Mouse (Mus musculus) kidney, embryonic 16.5 days (tissue): Measurements from ENCODE around the gene Syngr3. TPM values are rescaled to one million over a fixed set of nuclear protein-coding genes. Genes with fewer than 3 reads are reported as not detected.
"Not testable (repeated sequence)": the region's sequence is repeated elsewhere in the genome, so short reads cannot be mapped to it uniquely, and the experiment has no call there.

Source experiments
- ATAC-seq: fragments of 200-750 bp; cut with Nextera tagmentation; 2 replicates; pipeline ENCODE4 v1.8.0; 2017; ENCODE audit warnings: moderate TSS enrichment; ENCODE audit not compliant: low FRiP score, low TSS enrichment
- H3K27ac ChIP-seq: fragments of 300-500 bp; sonication (generic); 2 replicates; pipeline ENCODE4 v1.5.1; 2014; ENCODE audit warnings: low read length
- H3K27me3 ChIP-seq: fragments of 300-500 bp; sonication (generic); 2 replicates; pipeline ENCODE4 v1.6.1; 2014; ENCODE audit warnings: low read length, control low read depth, mixed read lengths; ENCODE audit not compliant: insufficient read depth
- H3K36me3 ChIP-seq: fragments of 300-500 bp; sonication (generic); 2 replicates; pipeline ENCODE4 v1.6.1; 2014; ENCODE audit warnings: low read length, control low read depth, mixed read lengths; ENCODE audit not compliant: insufficient read depth
- H3K4me1 ChIP-seq: fragments of 300-500 bp; sonication (generic); 2 replicates; pipeline ENCODE4 v1.6.1; 2014; ENCODE audit warnings: low read length, control low read depth, mixed read lengths; ENCODE audit not compliant: insufficient read depth
- H3K4me2 ChIP-seq: fragments of 300-500 bp; sonication (generic); replicated peaks from 2 replicates; pipeline ENCODE4 v1.6.1; 2014; ENCODE audit warnings: low read depth, low read length
- H3K4me3 ChIP-seq: fragments of 300-500 bp; sonication (generic); 2 replicates; pipeline ENCODE4 v1.5.1; 2014; ENCODE audit warnings: mild to moderate bottlenecking, low read length
- H3K9ac ChIP-seq: fragments of 300-500 bp; sonication (generic); replicated peaks from 2 replicates; pipeline ENCODE4 v1.6.1; 2014; ENCODE audit warnings: low read length
- H3K9me3 ChIP-seq: fragments of 300-500 bp; sonication (generic); 2 replicates; pipeline ENCODE4 v1.6.1; 2016; ENCODE audit warnings: low read length, control low read depth
- WGBS: fragments of 180-500 bp; shearing (Covaris S2); extraction: QIAGEN DNeasy Blood & Tissue Kit; methylation state at CpG from one replicate; pipeline ENCODE4 v1.1.7; 2014; 5-methylcytosine and 5-hydroxymethylcytosine counted together
- polyA plus RNA-seq: library from polyadenylated mRNA; unstranded; fragments of >200 nt; fragmentation: Nextera tagmentation; extraction: Ambion mirVana; gene quantifications from 2 replicates; pipeline ENCODE4 v1.2.1, GENCODE M21; 2015

Gene Syngr3
- polyA plus RNA-seq, 1 experiment from 2014 or later = 2.3 TPM

GRCm38 (mm10) chr17:24667416-24667815, 22.3 kb downstream of the Syngr3 start:
- Histone ChIP-seq H3K4me2 (no peak overlapping the region), H3K27me3 (no peaks in the 10 kb centered on the region), H3K36me3 (no peaks in the 10 kb centered on the region), H3K4me1 (peaks cover 25% of the 10 kb centered on the region), H3K9ac (no peak overlapping the region), H3K27ac (no peak overlapping the region), H3K9me3 (no peaks in the 10 kb centered on the region), H3K4me3 (no peak overlapping the region)
- WGBS = 21% methylated on average over 6 of the region's 6 CpGs
- ATAC-seq = no peak

- not testable (repeated sequence) for H3K4me3 ChIP-seq, H3K27me3 ChIP-seq, H3K9ac ChIP-seq, H3K9me3 ChIP-seq, H3K36me3 ChIP-seq, H3K27ac ChIP-seq, H3K4me2 ChIP-seq, ATAC-seq
- 63% methylated on average over 7 of the region's 7 CpGs for WGBS
- H3K4me1 ChIP-seq = peaks cover 21% of the 10 kb centered on the region
Measured at GRCm38 (mm10) chr17:24667011-24667410, 22.7 kb downstream of the Syngr3 start.

- Histone ChIP-seq H3K4me2 (peak within 1 kb of the TSS; percentile 94), H3K27ac (no peak within 1 kb of the TSS), H3K9ac (peak within 1 kb of the TSS; percentile 65), H3K36me3 (no peaks in the 10 kb centered on the region), H3K4me3 (peak within 1 kb of the TSS; percentile 55), H3K27me3 (peaks cover 42% of the 10 kb centered on the region), H3K4me1 (peaks cover 12% of the 10 kb centered on the region), H3K9me3 (no peaks in the 10 kb centered on the region)
- WGBS = 2% methylated on average over 47 of the region's 47 CpGs
- ATAC-seq = peak; percentile 44; the same call in 1 of the 2 replicates
Measured at GRCm38 (mm10) chr17:24658017-24658758, 31.6 kb downstream of the Syngr3 start, which contains the start of gene Npw. Npw (minus strand) TSS chr17:24658457.

- peaks cover 34% of the 10 kb centered on the region for H3K27me3 ChIP-seq
- H3K4me1 ChIP-seq = peaks cover 19% of the 10 kb centered on the region
- H3K36me3 ChIP-seq = no peaks in the 10 kb centered on the region
- no peak overlapping the region for H3K27ac ChIP-seq
- no peak overlapping the region for H3K4me2 ChIP-seq
- no peak overlapping the region for H3K4me3 ChIP-seq
- no peaks in the 10 kb centered on the region for H3K9me3 ChIP-seq
- H3K9ac ChIP-seq = no peak overlapping the region
- 76% methylated on average over 4 of the region's 4 CpGs for WGBS
- no peak for ATAC-seq
Measured at GRCm38 (mm10) chr17:24654969-24655368, 34.8 kb downstream of the Syngr3 start.

GRCm38 (mm10) chr17:24653967-24654710, 35.6 kb downstream of the Syngr3 start:
- Histone ChIP-seq H3K4me2 (peak overlapping the region; percentile 71), H3K27ac (no peak overlapping the region), H3K4me1 (peaks cover 23% of the 10 kb centered on the region), H3K9me3 (no peaks in the 10 kb centered on the region), H3K4me3 (peak overlapping the region; percentile 46), H3K36me3 (no peaks in the 10 kb centered on the region), H3K9ac (peak overlapping the region; percentile 77), H3K27me3 (peaks cover 27% of the 10 kb centered on the region)
- ATAC-seq = no peak
- 5% methylated on average over 17 of the region's 19 CpGs for WGBS

- ATAC-seq = no peak
- no peaks in the 10 kb centered on the region for H3K36me3 ChIP-seq
- H3K4me1 ChIP-seq = peaks cover 23% of the 10 kb centered on the region
- no peak overlapping the region for H3K4me2 ChIP-seq
- WGBS = 66% methylated on average over 3 of the region's 3 CpGs
- H3K27me3 ChIP-seq = peaks cover 4% of the 10 kb centered on the region
- no peak overlapping the region for H3K9ac ChIP-seq
- H3K9me3 ChIP-seq = no peaks in the 10 kb centered on the region
- no peak overlapping the region for H3K4me3 ChIP-seq
- H3K27ac ChIP-seq = no peak overlapping the region
Measured at GRCm38 (mm10) chr17:24651835-24652234, 37.9 kb downstream of the Syngr3 start.

GRCm38 (mm10) chr17:24650766-24651165, 39.0 kb downstream of the Syngr3 start:
- H3K4me2 ChIP-seq = peak overlapping the region; percentile 97
- H3K9ac ChIP-seq = peak overlapping the region; percentile 83; the same call in 1 of the 2 replicates
- 77% methylated on average over 4 of the region's 4 CpGs for WGBS
- no peaks in the 10 kb centered on the region for H3K9me3 ChIP-seq
- H3K4me3 ChIP-seq = 0 out of 2 replicates have a peak overlapping the region, but pooled peaks have one; percentile 73
- ATAC-seq = no peak
- H3K27me3 ChIP-seq = no peaks in the 10 kb centered on the region
- peaks cover 23% of the 10 kb centered on the region for H3K4me1 ChIP-seq
- no peaks in the 10 kb centered on the region; the same call in 1 of the 2 replicates for H3K36me3 ChIP-seq
- H3K27ac ChIP-seq = peak overlapping the region; percentile 83; the same call in 1 of the 2 replicates

- peak within 1 kb of the TSS; percentile 83 for H3K27ac ChIP-seq
- peaks cover 28% of the 10 kb centered on the region for H3K4me1 ChIP-seq
- H3K27me3 ChIP-seq = no peaks in the 10 kb centered on the region
- peak; percentile 74 for ATAC-seq
- H3K4me3 ChIP-seq = peak within 1 kb of the TSS; percentile 73
- no peaks in the 10 kb centered on the region; the same call in 1 of the 2 replicates for H3K36me3 ChIP-seq
- H3K9ac ChIP-seq = peak within 1 kb of the TSS; percentile 83
- WGBS = 0% methylated on average over 19 of the region's 41 CpGs
- no peaks in the 10 kb centered on the region for H3K9me3 ChIP-seq
- H3K4me2 ChIP-seq = peak within 1 kb of the TSS; percentile 97
Measured at GRCm38 (mm10) chr17:24650070-24650616, 39.6 kb downstream of the Syngr3 start, which contains the start of gene Slc9a3r2. Slc9a3r2 (minus strand) TSS chr17:24650327.

- peak; percentile 52 for ATAC-seq
- 0% methylated on average over 35 of the region's 35 CpGs for WGBS
- H3K36me3 ChIP-seq = no peaks in the 10 kb centered on the region; the same call in 1 of the 2 replicates
Measured at GRCm38 (mm10) chr17:24649581-24650069, 40.1 kb downstream of the Syngr3 start.

More at GRCm38 (mm10) chr17:24649581-24650069, 40.1 kb downstream of the Syngr3 start:
- H3K4me3 ChIP-seq = peak overlapping the region; percentile 73
- H3K27me3 ChIP-seq = no peaks in the 10 kb centered on the region
- H3K4me2 ChIP-seq = peak overlapping the region; percentile 97
- peaks cover 33% of the 10 kb centered on the region for H3K4me1 ChIP-seq
- H3K9me3 ChIP-seq = no peaks in the 10 kb centered on the region
- H3K27ac ChIP-seq = peak overlapping the region; percentile 83
- peak overlapping the region; percentile 83 for H3K9ac ChIP-seq
